Mouse (Mus musculus): ENCODE data around the gene Smim22. TPM values are rescaled to one million over a fixed set of nuclear protein-coding genes. Genes with fewer than 3 reads are reported as not detected.
A peak's percentile ranks its signal among the peaks of the same experiment; 100 is the strongest.

The Smim22 gene
- polyA plus RNA-seq (2016; fragmentation: Nextera tagmentation; extraction: Ambion mirVana), result 0.98 TPM in 1 of 2 replicates, not detected in the other

DNA sequence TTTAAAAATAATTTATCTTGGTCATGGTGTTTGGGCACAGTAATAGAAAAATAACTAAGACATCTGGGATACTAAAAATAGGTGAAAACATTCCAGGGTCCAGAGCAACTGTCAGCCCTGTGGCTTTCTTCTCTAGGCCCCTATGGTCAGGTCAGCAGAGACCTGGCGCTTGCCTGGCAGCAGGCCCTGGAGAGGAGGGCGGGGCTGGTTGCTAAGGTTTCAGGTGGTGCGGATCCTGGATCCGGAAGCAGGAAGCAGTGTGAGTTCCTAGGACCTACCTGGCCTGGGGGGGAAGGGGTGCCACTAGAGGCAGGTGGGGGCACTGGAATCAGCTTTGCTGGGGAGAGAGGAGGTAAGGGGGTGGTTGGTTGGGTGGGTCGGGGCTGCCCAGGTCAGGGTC, at the start of gene Smim22:
TSS of gene Smim22 (plus strand) at position 222 of the 400 bp plus-strand sequence.
- Histone ChIP-seq H3K36me3 (peaks cover 13% of the 10 kb centered on the region), H3K4me1 (peaks cover 14% of the 10 kb centered on the region), H3K27me3 (no peaks in the 10 kb centered on the region), H3K9ac (replicated peaks) (no peak within 1 kb of the TSS), H3K4me2 (replicated peaks) (no peak within 1 kb of the TSS), H3K9me3 (no peaks in the 10 kb centered on the region), H3K4me3 (no peak within 1 kb of the TSS), H3K27ac (replicated peaks) (no peak within 1 kb of the TSS)
- 54% methylated on average over 5 of the region's 5 CpGs for WGBS
- ATAC-seq (ENCODE audit: low FRiP score, low read depth), result no peak

DNA sequence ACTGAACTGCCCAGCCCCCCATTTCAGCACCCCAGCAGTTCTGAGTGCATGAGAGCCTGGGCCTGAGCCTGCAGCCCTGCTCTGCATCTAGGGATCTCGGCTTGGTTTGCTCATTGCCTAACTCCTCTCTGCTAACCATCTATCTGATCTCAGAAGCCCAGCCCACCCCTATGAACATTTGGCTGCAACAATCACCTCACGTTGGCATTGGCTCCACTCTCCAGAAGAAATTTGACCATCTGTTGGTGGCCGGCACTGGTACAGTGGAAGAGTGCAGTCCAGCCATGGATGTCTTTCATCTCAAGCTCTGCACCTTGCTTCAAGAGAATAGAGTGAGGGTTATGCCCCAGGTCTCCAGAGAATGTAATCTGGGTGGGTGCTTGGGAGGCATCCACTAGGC, 49.6 kb upstream of the Smim22 start:
- Histone ChIP-seq H3K27me3 (no peaks in the 10 kb centered on the region), H3K36me3 (peaks cover 65% of the 10 kb centered on the region), H3K27ac (replicated peaks) (no peak overlapping the region), H3K9me3 (no peaks in the 10 kb centered on the region), H3K4me3 (no peak overlapping the region), H3K4me2 (replicated peaks) (no peak overlapping the region), H3K9ac (replicated peaks) (no peak overlapping the region), H3K4me1 (peaks cover 4% of the 10 kb centered on the region; the same call in 1 of the 2 replicates)
- no peak for ATAC-seq (ENCODE audit: low FRiP score, low read depth)
- 94% methylated on average over 3 of the region's 3 CpGs for WGBS

DNA sequence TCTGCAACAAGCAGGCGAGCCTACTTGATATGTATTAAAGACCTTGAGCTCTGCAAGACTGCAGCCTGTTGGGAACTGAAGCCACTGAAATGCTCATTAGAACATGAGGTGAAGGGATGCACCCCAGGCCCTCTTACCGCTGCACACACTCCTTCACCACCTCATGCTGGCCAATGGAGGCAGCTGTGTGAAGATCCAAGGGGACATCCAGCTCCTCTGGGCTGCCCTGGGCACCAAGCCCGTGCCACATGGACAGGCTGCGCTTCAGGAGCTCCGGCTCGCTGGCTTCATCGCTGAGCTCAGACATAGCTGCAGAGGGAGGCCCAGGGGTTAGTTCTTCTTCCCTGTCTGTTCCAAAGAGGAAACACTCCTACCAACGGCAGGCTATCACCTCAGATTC, 46.8 kb upstream of the Smim22 start:
- Histone ChIP-seq H3K9ac (replicated peaks) (no peak overlapping the region), H3K27me3 (no peaks in the 10 kb centered on the region), H3K27ac (replicated peaks) (no peak overlapping the region), H3K4me2 (replicated peaks) (no peak overlapping the region), H3K4me1 (peaks cover 18% of the 10 kb centered on the region), H3K4me3 (no peak overlapping the region), H3K36me3 (peaks cover 37% of the 10 kb centered on the region), H3K9me3 (no peaks in the 10 kb centered on the region)
- 90% methylated on average over 8 of the region's 8 CpGs for WGBS
- ATAC-seq (ENCODE audit: low FRiP score, low read depth), result no peak

DNA sequence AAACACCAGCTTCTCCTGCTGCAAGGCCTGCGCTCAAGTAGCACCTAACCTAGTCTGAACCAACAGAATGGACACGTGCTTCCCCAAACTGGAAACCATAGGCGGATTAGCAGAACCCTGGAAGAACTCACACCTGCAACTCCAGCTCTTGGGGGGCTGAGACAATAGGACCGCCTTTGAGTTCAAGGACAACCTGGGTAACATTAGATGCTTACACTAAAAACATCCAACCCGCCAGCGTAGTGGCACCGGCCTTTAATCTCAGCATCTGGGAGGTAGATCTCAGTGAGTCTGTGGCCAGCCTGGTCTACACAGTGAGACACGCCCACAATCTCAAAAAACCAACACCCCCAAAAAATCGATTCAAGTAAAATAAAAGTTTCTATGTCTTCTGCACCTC, 43.7 kb upstream of the Smim22 start:
- Histone ChIP-seq H3K9ac (replicated peaks) (peak overlapping the region; percentile 81), H3K27me3 (no peaks in the 10 kb centered on the region), H3K36me3 (peaks cover 13% of the 10 kb centered on the region), H3K9me3 (no peaks in the 10 kb centered on the region), H3K27ac (replicated peaks) (no peak overlapping the region), H3K4me1 (peaks cover 19% of the 10 kb centered on the region), H3K4me2 (replicated peaks) (peak overlapping the region; percentile 80), H3K4me3 (peak overlapping the region; percentile 95)
- no peak for ATAC-seq (ENCODE audit: low FRiP score, low read depth)
- WGBS, result 51% methylated on average over 9 of the region's 9 CpGs

DNA sequence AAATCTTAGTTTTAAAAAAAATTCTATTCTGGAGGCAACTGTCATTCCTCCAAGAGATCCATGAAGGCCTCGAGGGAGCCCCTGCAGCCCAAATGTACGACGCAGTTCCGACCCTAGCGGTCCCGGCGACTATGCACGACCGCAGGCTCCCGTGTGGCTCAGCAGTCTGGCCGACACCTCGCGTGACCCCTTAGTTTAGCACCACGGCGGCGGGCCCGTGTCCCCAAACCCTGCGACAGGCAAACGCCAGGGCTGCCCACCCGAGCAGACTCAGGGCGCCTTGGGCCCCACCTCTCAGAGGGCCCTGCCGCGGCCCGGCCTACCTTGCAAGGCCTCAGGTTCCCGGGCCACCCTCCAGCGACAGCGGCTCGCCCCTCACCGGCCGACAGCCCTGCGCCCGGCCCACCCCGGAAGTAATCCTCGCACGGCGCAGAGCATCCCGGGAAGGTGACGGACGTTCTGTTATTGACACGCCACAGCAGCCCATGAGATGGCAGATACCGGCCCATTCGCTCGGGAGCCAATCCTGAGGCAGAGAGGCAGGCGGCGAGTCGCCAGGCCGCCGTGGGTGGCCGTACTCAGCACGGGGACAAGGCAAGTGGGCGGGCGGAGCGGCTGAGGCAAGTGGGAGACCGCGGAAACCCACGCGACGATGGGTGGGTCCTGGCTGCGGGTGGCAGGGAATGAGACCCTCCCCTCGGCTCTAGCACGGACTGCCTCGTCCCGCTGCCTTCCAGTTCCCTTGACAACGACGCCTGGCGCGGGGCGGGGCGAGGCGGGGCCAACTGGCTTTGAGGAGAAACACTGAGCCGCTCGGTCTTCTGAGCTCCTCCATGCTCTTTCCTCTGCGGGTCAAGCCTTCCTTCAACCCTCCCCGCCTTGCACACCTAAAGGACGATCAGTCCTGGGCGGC, 43.0 kb upstream of the Smim22 start, which contains the start of gene Anks3:
TSS of gene Anks3 (minus strand) at position 409 of the 913 bp plus-strand sequence.
- peaks cover 13% of the 10 kb centered on the region for H3K36me3 ChIP-seq

DNA sequence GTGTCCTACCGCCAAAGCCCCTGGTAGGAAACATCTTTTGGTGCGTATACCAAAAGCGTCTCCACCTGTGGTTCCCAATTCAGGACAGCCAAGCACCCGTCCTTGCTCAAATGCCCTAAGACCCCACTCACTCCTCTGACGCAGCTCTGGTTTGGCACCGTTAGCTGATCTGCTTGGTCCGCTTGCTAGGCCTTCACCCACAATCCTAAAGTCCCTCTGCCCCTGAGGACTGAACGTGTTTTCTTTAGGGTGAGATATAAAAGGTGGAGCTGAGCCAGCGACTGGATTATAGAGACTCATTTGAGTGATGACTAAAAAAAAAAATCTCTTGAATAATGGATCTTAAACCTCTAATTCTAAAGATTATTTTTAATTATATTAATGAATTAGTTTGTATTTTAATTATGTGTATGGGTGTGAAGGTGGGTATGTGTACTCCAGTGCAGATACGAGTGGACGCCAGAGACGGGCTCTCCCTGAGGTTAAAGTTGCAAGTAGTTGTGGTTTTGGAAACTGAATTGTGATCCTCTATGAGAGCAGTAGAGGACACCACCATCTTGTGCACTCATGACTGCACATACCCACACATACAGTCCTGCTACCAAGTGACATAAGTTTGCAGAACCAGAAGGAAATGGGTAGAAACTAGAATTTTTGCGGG, 42.2 kb upstream of the Smim22 start:
- H3K9me3 ChIP-seq, result no peaks in the 10 kb centered on the region
- H3K27me3 ChIP-seq, result no peaks in the 10 kb centered on the region
- ATAC-seq (ENCODE audit: low FRiP score, low read depth), result peak; percentile 25; the same call in 1 of the 2 replicates
- peak overlapping the region; percentile 80 for H3K4me2 ChIP-seq (replicated peaks)
- 24% methylated on average over 13 of the region's 13 CpGs for WGBS
- peak overlapping the region; percentile 88 for H3K27ac ChIP-seq (replicated peaks)
- peaks cover 19% of the 10 kb centered on the region for H3K4me1 ChIP-seq
- H3K4me3 ChIP-seq, result peak overlapping the region; percentile 95
- H3K9ac ChIP-seq (replicated peaks), result peak overlapping the region; percentile 81
- peaks cover 6% of the 10 kb centered on the region for H3K36me3 ChIP-seq

More for the DNA sequence above, 43.0 kb upstream of the Smim22 start, which contains the start of gene Anks3:
- peaks cover 19% of the 10 kb centered on the region for H3K4me1 ChIP-seq
- WGBS, result under 1% methylated on average over 74 of the region's 76 CpGs
- H3K9ac ChIP-seq (replicated peaks), result peak within 1 kb of the TSS; percentile 81
- peak within 1 kb of the TSS; percentile 88 for H3K27ac ChIP-seq (replicated peaks)
- no peaks in the 10 kb centered on the region for H3K27me3 ChIP-seq
- H3K9me3 ChIP-seq, result no peaks in the 10 kb centered on the region
- H3K4me2 ChIP-seq (replicated peaks), result peak within 1 kb of the TSS; percentile 80
- H3K4me3 ChIP-seq, result peak within 1 kb of the TSS; percentile 95
- peak; percentile 98 for ATAC-seq (ENCODE audit: low FRiP score, low read depth)

DNA sequence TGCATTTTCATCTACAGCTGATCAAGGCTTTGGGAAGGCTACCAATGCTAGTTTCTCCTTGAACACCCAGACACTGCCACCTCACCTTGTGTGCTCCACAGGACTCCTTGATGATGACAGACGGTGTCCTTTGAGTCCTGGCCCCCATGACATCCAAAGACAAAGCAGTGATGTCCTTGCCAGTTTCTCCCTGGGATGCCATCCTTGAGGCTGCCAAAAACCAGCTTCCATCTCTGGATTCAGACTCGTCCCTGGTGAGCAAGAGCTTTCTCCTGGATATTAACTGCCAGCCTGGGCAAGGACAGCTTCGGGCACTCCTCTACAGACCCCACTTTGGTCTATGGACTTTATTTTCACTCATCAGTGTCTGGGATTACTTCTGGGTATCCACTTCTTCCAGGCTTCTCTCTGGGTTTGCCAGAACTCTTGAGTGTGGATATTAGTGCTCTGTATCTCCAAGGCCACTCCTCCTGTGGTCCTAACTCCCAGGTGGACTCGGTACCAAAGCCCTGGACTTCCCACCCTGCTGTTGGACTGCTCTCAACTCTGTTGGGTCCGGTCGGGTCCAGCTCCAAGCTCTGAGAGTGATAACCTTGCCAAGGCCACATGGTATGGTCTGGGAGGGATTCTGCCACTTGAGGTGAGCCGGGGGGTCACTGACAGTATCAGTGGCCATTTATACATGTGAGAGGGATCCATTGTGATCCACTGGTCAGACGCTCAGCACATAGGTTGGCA, 41.5 kb upstream of the Smim22 start:
- Histone ChIP-seq H3K27ac (replicated peaks) (no peak overlapping the region), H3K4me1 (peaks cover 19% of the 10 kb centered on the region), H3K4me2 (replicated peaks) (peak overlapping the region; percentile 80), H3K9me3 (no peaks in the 10 kb centered on the region), H3K9ac (replicated peaks) (no peak overlapping the region), H3K36me3 (no peaks in the 10 kb centered on the region), H3K4me3 (no peak overlapping the region; the same call in 1 of the 2 replicates), H3K27me3 (no peaks in the 10 kb centered on the region)
- 86% methylated on average over 8 of the region's 8 CpGs for WGBS
- no peak for ATAC-seq (ENCODE audit: low FRiP score, low read depth)

DNA sequence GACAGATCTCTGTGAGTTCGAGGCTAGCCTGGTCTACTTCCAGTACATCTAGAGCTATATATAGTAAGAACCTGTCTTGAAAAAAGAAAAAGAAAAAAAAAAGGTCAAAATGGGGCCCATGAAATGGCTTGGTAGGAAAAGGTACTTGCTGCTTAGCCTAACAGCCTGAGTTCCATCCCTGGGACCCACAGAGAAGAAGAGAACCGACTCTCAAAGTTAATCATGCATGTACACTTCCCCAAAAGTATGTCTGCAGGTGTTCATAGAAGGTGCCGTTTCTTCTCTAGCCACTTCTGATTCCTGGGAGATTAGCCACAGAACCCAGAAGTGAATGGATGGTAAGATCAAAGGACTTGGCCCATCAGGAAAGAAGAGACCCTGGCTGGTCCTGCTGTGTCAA, 38.7 kb upstream of the Smim22 start:
- H3K4me3 ChIP-seq, result no peak overlapping the region
- no peak overlapping the region for H3K27ac ChIP-seq (replicated peaks)
- H3K4me1 ChIP-seq, result peaks cover 6% of the 10 kb centered on the region
- no peak for ATAC-seq (ENCODE audit: low FRiP score, low read depth)
- no peak overlapping the region for H3K4me2 ChIP-seq (replicated peaks)
- 82% methylated on average over 3 of the region's 3 CpGs for WGBS
- H3K36me3 ChIP-seq, result no peaks in the 10 kb centered on the region
- H3K9ac ChIP-seq (replicated peaks), result no peak overlapping the region
- H3K9me3 ChIP-seq, result no peaks in the 10 kb centered on the region
- no peaks in the 10 kb centered on the region for H3K27me3 ChIP-seq

DNA sequence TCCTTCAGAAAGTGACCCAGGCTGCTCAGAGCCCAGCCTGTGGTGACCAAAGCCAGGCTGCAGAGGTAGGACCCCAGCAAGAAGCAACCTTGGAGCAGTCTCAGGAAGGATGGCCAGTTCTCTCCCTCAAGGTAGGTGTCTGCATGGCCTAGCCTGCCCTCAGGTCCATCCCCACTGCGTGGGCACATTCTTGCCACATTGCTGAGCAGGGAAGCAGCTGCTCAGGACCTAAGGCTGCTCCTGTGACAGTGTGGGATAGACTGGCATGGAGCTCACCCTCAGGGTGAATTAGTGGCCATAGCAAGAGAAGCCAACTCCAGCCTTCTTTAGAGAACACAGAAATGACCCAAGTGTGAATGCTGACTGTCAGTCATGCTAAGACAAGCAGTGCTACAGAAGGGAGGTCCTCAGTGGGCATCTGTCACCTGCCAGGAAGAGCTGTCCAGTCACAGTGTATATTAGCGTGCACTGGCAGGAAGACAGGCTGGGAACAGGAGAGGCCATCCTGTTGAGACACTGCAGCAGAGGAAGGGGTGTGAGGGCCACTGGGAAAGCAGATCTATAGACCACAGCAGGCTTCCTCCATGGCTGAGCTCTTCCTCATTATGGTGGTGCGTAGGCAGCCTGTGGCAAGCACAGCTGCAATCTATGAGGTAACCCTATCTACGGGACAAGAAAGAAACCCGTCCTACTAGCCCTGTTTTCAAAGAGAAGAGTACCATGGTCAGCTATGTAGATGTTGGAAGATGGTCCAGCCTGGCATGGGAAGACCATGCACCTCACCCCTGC, 37.8 kb upstream of the Smim22 start:
- Histone ChIP-seq H3K4me3 (no peak overlapping the region), H3K27me3 (no peaks in the 10 kb centered on the region), H3K9ac (replicated peaks) (no peak overlapping the region), H3K4me1 (peaks cover 5% of the 10 kb centered on the region; the same call in 1 of the 2 replicates), H3K9me3 (no peaks in the 10 kb centered on the region), H3K36me3 (no peaks in the 10 kb centered on the region), H3K4me2 (replicated peaks) (no peak overlapping the region), H3K27ac (replicated peaks) (no peak overlapping the region)
- WGBS, result 87% methylated on average over 5 of the region's 5 CpGs
- ATAC-seq (ENCODE audit: low FRiP score, low read depth), result no peak

DNA sequence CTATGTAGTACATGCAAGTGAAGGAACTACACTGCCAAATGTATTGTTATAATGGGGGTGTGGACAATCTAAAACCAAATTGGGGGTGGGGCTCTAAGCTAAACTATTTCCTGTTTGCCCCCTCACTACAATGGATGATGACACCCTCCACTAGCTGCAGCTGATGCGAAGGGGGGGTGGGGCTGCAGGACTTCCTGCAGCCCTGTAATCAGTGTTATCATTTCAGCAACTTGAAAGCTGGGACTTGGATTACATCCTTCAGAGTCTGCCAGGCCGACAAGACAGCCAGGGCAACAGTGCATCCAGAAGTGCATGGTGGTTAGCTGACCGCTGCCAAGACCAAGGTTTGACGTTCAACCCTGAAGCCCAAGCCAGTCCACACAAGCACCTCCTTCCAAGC, 35.5 kb upstream of the Smim22 start:
- Histone ChIP-seq H3K4me3 (no peak overlapping the region), H3K9me3 (no peaks in the 10 kb centered on the region), H3K4me2 (replicated peaks) (no peak overlapping the region), H3K36me3 (no peaks in the 10 kb centered on the region), H3K27me3 (no peaks in the 10 kb centered on the region), H3K27ac (replicated peaks) (no peak overlapping the region), H3K4me1 (no peaks in the 10 kb centered on the region), H3K9ac (replicated peaks) (no peak overlapping the region)
- no peak for ATAC-seq (ENCODE audit: low FRiP score, low read depth)
- WGBS, result 88% methylated on average over 4 of the region's 4 CpGs

DNA sequence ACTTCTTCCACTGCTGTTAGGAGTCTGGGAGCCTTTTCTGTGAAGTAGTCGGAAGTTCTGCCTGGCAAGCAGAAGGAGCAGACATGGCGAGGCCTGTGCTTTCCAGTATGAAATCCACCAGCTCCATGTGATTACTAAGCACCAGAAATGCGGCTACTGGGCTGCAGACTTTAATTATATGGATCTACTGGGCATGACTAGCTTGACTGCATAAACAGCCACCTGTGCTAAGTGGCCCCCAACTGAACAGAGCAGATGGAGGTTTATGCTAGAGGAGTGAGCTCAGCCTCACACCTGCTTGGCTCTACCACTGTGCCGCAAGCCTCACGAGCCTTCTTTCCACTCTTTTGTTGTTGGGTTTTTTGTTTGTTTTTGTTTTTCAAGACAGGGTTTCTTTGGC, 32.6 kb upstream of the Smim22 start:
- no peaks in the 10 kb centered on the region for H3K27me3 ChIP-seq
- no peak overlapping the region for H3K27ac ChIP-seq (replicated peaks)
- no peaks in the 10 kb centered on the region for H3K36me3 ChIP-seq
- H3K4me2 ChIP-seq (replicated peaks), result no peak overlapping the region
- H3K9ac ChIP-seq (replicated peaks), result no peak overlapping the region
- no peaks in the 10 kb centered on the region for H3K4me1 ChIP-seq
- no peak for ATAC-seq (ENCODE audit: low FRiP score, low read depth)
- H3K9me3 ChIP-seq, result no peaks in the 10 kb centered on the region
- H3K4me3 ChIP-seq, result no peak overlapping the region
- WGBS, result 83% methylated on average over 5 of the region's 5 CpGs

Measured in midbrain, embryonic 12.5 days (tissue).